Comparison of ENCODE assay signal across 8 mouse cellular contexts in genomic region chr9:121313656-121314374, GRCm38 (mm10). TPM values are rescaled to one million over a fixed set of nuclear protein-coding genes. Genes with fewer than 3 reads are reported as not detected.
DNase-seq lines count a peak whose midpoint lies in the region; ATAC-seq lines count a peak whose summit lies in the region.

No protein-coding gene starts in this region.

- H3K27me3 ChIP-seq in limb, embryonic 15.5 days: no peaks in the 10 kb centered on the region
- H3K27me3 ChIP-seq in midbrain, embryonic 15.5 days (replicated peaks): no peaks in the 10 kb centered on the region
- H3K27me3 ChIP-seq in splenic B cell, adult 2 months (ENCODE audit: control insufficient read depth, insufficient read depth, low read length, poor library complexity, severe bottlenecking): no peaks in the 10 kb centered on the region

- peak overlapping the region; percentile 56 for H3K4me2 ChIP-seq in limb, embryonic 15.5 days
- peak overlapping the region; percentile 50 for H3K4me2 ChIP-seq in midbrain, embryonic 15.5 days

- peaks cover 57% of the 10 kb centered on the region for H3K4me1 ChIP-seq in limb, embryonic 15.5 days
- peaks cover 52% of the 10 kb centered on the region for H3K4me1 ChIP-seq in midbrain, embryonic 15.5 days

- H3K4me3 ChIP-seq in limb, embryonic 15.5 days: peak overlapping the region; percentile 32
- peak overlapping the region; percentile 19 for H3K4me3 ChIP-seq in midbrain, embryonic 15.5 days

- peak; percentile 63 for ATAC-seq in common myeloid progenitor, adult 5-6 weeks (replicated peaks; ENCODE audit: low read depth, poor library complexity, severe bottlenecking)
- peak; percentile 69 for ATAC-seq in inflammation-experienced regulatory T-cells, adult 6 months
- ATAC-seq in limb, embryonic 15.5 days (ENCODE audit: insufficient number of reproducible peaks, low FRiP score, low TSS enrichment, low read depth): peak; percentile 78
- peak; percentile 66 for ATAC-seq in midbrain, embryonic 15.5 days (replicated peaks)

- no peaks in the 10 kb centered on the region for H3K9me3 ChIP-seq in limb, embryonic 15.5 days
- H3K9me3 ChIP-seq in midbrain, embryonic 15.5 days: no peaks in the 10 kb centered on the region

- whole genome bisulfite sequencing in limb, embryonic 15.5 days: 1% methylated on average over 21 of the region's 21 CpGs
- under 1% methylated on average over 21 of the region's 21 CpGs for WGBS in midbrain, embryonic 15.5 days

- peak overlapping the region; percentile 15; the same call in 1 of the 2 replicates for H3K9ac ChIP-seq in limb, embryonic 15.5 days
- 0 out of 2 replicates have a peak overlapping the region, but pooled peaks have one; percentile 1 for H3K9ac ChIP-seq in midbrain, embryonic 15.5 days

- DNase-seq in cerebellum, adult 11-12 months: peak; percentile 65
- no peak for DNase-seq in cerebellum, adult 11 months
- peak; percentile 90 for DNase-seq in gastrocnemius, postnatal 25 days
- DNase-seq in splenic B cell, adult 2 months (ENCODE audit: low read depth, low spot score): peak; percentile 90

- peaks cover 3% of the 10 kb centered on the region; the same call in 1 of the 2 replicates for H3K36me3 ChIP-seq in limb, embryonic 15.5 days
- H3K36me3 ChIP-seq in midbrain, embryonic 15.5 days (replicated peaks): no peaks in the 10 kb centered on the region
- H3K36me3 ChIP-seq in splenic B cell, adult 2 months (ENCODE audit: control insufficient read depth, insufficient read depth, low read length, poor library complexity, severe bottlenecking): no peaks in the 10 kb centered on the region; the same call in 1 of the 2 replicates

- H3K27ac ChIP-seq in limb, embryonic 15.5 days: peak overlapping the region; percentile 90
- H3K27ac ChIP-seq in midbrain, embryonic 15.5 days: peak overlapping the region; percentile 81

RNA-seq across cellular contexts. Expression of gene Trak1, which starts 16.5 kb away (rescaled TPM):
- 25.4 and 32.3 TPM in 2 replicates for total RNA-seq in common myeloid progenitor, adult 5-6 weeks (2017)
- 100 to 1,000 TPM; 180 to 193 TPM for total RNA-seq in gastrocnemius, postnatal 25 days (2021)
- polyA plus RNA-seq in inflammation-experienced regulatory T-cells, adult 6 months (2017; shearing (Covaris generic)): 10 to 100 TPM in 2 of 3 experiments, 1 to 10 TPM in 1; 7.5 to 12.9 (median 11.8) TPM
- polyA plus RNA-seq in limb, embryonic 15.5 days (2015; fragmentation: Nextera tagmentation; extraction: Ambion mirVana): 22.5 and 25.9 TPM in 2 replicates
- polyA plus RNA-seq in midbrain, embryonic 15.5 days (2015; fragmentation: Nextera tagmentation; extraction: Ambion mirVana): 60.7 and 61.2 TPM in 2 replicates

RNA-seq across cellular contexts. Expression of gene Ulk4, which starts 36.8 kb away (rescaled TPM):
- total RNA-seq in common myeloid progenitor, adult 5-6 weeks (2017): 4.0 and 6.4 TPM in 2 replicates
- total RNA-seq in gastrocnemius, postnatal 25 days (2021): under 1 TPM; 0.18 to 0.29 TPM
- 1 to 10 TPM in 2 of 3 experiments, not detected in 1; 1.6 to 3.8 TPM for polyA plus RNA-seq in inflammation-experienced regulatory T-cells, adult 6 months (2017; shearing (Covaris generic))
- polyA plus RNA-seq in limb, embryonic 15.5 days (2015; fragmentation: Nextera tagmentation; extraction: Ambion mirVana): 136 and 149 TPM in 2 replicates
- polyA plus RNA-seq in midbrain, embryonic 15.5 days (2015; fragmentation: Nextera tagmentation; extraction: Ambion mirVana): 84.7 and 92.9 TPM in 2 replicates

Comparison
In these comparisons a context has a peak if more than half of its experiments do, and no peak if none do; other contexts are left out.
1. RNA of gene Ulk4, which starts 36.8 kb away (polyA plus RNA-seq): 136 to 149 TPM in limb, embryonic 15.5 days and 84.7 to 92.9 TPM in midbrain, embryonic 15.5 days; 1.6 to 3.8 TPM in inflammation-experienced regulatory T-cells, adult 6 months; every median in the first group is over 10 times any median in the second.
2. Peak in every context shown above with its lines, with median percentiles within 50 percentile points of each other: ATAC-seq.